Mouse (Mus musculus) kidney, postnatal 0 days (tissue): ENCODE measurements around the gene Olfr623. TPM values are rescaled to one million over a fixed set of nuclear protein-coding genes. Genes with fewer than 3 reads are reported as not detected.

ENCODE experiments used
- ATAC-seq: fragments of 200-750 bp; cut with Nextera tagmentation; replicated peaks from 2 replicates; pipeline ENCODE4 v1.8.0; 2017; ENCODE audit warnings: low read depth, moderate number of reproducible peaks, moderate TSS enrichment, moderate library complexity; ENCODE audit not compliant: low FRiP score
- DNase-seq: peaks from one replicate; pipeline ENCODE4 v3.0.0-alpha.2; 2016; ENCODE audit warnings: low spot score
- H3K27ac ChIP-seq: fragments of 300-500 bp; sonication (generic); 2 replicates; pipeline ENCODE4 v1.5.1; 2014; ENCODE audit warnings: mild to moderate bottlenecking
- H3K27me3 ChIP-seq: fragments of 300-500 bp; sonication (generic); 2 replicates; pipeline ENCODE4 v1.6.1; 2014; ENCODE audit warnings: low read length, mixed read lengths; ENCODE audit not compliant: insufficient read depth
- H3K36me3 ChIP-seq: fragments of 300-500 bp; sonication (generic); 2 replicates; pipeline ENCODE4 v1.6.1; 2014; ENCODE audit warnings: low read length, mixed read lengths; ENCODE audit not compliant: insufficient read depth
- H3K4me1 ChIP-seq: fragments of 300-500 bp; sonication (generic); replicated peaks from 2 replicates; pipeline ENCODE4 v1.6.1; 2014; ENCODE audit warnings: antibody characterized with exemption, low read length, mixed read lengths; ENCODE audit not compliant: insufficient read depth
- H3K4me2 ChIP-seq: fragments of 300-500 bp; sonication (generic); 2 replicates; pipeline ENCODE4 v1.6.1; 2014; ENCODE audit warnings: mild to moderate bottlenecking, low read length, moderate library complexity, mixed read lengths
- H3K4me3 ChIP-seq: fragments of 300-500 bp; sonication (generic); replicated peaks from 2 replicates; pipeline ENCODE4 v1.5.1; 2014; ENCODE audit warnings: low read depth, low read length
- H3K9ac ChIP-seq: fragments of 300-500 bp; sonication (generic); 2 replicates; pipeline ENCODE4 v1.6.1; 2014; ENCODE audit warnings: low read depth, low read length
- H3K9me3 ChIP-seq: fragments of 300-500 bp; sonication (generic); replicated peaks from 2 replicates; pipeline ENCODE4 v1.6.1; 2016; ENCODE audit warnings: low read length, inconsistent platforms, mixed read lengths
- CTCF ChIP-seq: IDR thresholded peaks from 2 replicates; pipeline ENCODE4 v1.5.1; 2016; ENCODE audit warnings: antibody characterized with exemption, low read depth, mild to moderate bottlenecking, moderate library complexity
- WGBS: fragments of 180-500 bp; shearing (Covaris S2); extraction: QIAGEN DNeasy Blood & Tissue Kit; methylation state at CpG from one replicate; pipeline ENCODE4 v1.1.7; 2014; 5-methylcytosine and 5-hydroxymethylcytosine counted together
- polyA plus RNA-seq: library from polyadenylated mRNA; unstranded; fragments of >200 nt; fragmentation: Nextera tagmentation; extraction: Ambion mirVana; gene quantifications from 2 replicates; pipeline ENCODE4 v1.2.1, GENCODE M21; 2015

Gene Olfr623
- not detected in 2 replicates for polyA plus RNA-seq

- ATAC-seq (no peak), DNase-seq (no peak)
- Histone ChIP-seq H3K4me2 (no peak within 1 kb of the TSS), H3K4me1 (no peaks in the 10 kb centered on the region), H3K4me3 (no peak within 1 kb of the TSS), H3K9me3 (no peaks in the 10 kb centered on the region), H3K36me3 (no peaks in the 10 kb centered on the region), H3K27me3 (no peaks in the 10 kb centered on the region), H3K27ac (no peak within 1 kb of the TSS), H3K9ac (no peak within 1 kb of the TSS)
- TF ChIP-seq CTCF, result no peak
These were observed at the start of gene Olfr623 for GRCm38 (mm10) chr7:103663598-103663997. TSS of gene Olfr623 (minus strand) at chr7:103663698.

GRCm38 (mm10) chr7:103712024-103712423 lies 48.5 kb upstream of the Olfr623 start:
- ATAC-seq (no peak), DNase-seq (peak; percentile 1)
- no peak overlapping the region for H3K4me3 ChIP-seq
- no peaks in the 10 kb centered on the region for H3K9me3 ChIP-seq
- no peaks in the 10 kb centered on the region for H3K4me1 ChIP-seq
- TF ChIP-seq CTCF, result peak; percentile 45; the same call in 1 of the 2 replicates
- H3K27me3 ChIP-seq, result no peaks in the 10 kb centered on the region
- no peak overlapping the region for H3K27ac ChIP-seq
- no peak overlapping the region for H3K4me2 ChIP-seq
- H3K36me3 ChIP-seq, result no peaks in the 10 kb centered on the region
- 26% methylated on average over 2 of the region's 2 CpGs for WGBS
- no peak overlapping the region for H3K9ac ChIP-seq

- Histone ChIP-seq H3K27me3 (no peaks in the 10 kb centered on the region), H3K4me1 (no peaks in the 10 kb centered on the region), H3K9me3 (no peaks in the 10 kb centered on the region), H3K4me3 (no peak overlapping the region), H3K27ac (no peak overlapping the region), H3K9ac (no peak overlapping the region), H3K4me2 (no peak overlapping the region), H3K36me3 (no peaks in the 10 kb centered on the region)
- DNase-seq (no peak), ATAC-seq (no peak)
- 90% methylated on average over 4 of the region's 4 CpGs for WGBS
- no peak for TF ChIP-seq CTCF
These were observed 36.0 kb upstream of the Olfr623 start for GRCm38 (mm10) chr7:103699469-103699868.

DNA sequence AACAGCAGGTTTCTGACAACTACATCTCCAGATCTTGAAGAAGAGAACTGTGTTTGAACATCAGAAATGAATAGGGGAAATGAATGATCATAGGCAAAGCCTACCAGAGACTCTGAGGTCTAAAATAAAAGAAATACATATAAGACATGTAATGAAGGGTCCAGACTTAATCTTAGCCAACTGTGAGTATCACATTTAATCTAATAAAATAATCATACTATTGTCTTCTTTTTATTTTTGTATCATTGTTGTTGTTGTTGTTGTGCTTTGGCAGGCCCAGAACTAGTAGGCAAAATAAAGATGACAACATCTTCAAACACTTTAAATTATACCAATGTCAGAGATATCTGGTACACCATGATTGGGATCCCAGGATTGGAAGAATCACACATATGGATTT lies 18.9 kb upstream of the Olfr623 start, which contains the start of gene Olfr625-ps1:
Gene Olfr625-ps1, plus strand, starts transcription at position 301 of the 400 bp plus-strand sequence.
- Histone ChIP-seq H3K4me2 (no peak within 1 kb of the TSS), H3K9ac (no peak within 1 kb of the TSS), H3K4me1 (no peaks in the 10 kb centered on the region), H3K27ac (no peak within 1 kb of the TSS), H3K36me3 (no peaks in the 10 kb centered on the region), H3K4me3 (no peak within 1 kb of the TSS), H3K9me3 (no peaks in the 10 kb centered on the region), H3K27me3 (no peaks in the 10 kb centered on the region)
- DNase-seq (no peak), ATAC-seq (no peak)
- TF ChIP-seq CTCF, result no peak

GRCm38 (mm10) chr7:103671091-103671490 lies 7.6 kb upstream of the Olfr623 start, which contains the start of gene Olfr624:
TSS of gene Olfr624 (minus strand) at chr7:103671191.
- ATAC-seq (no peak), DNase-seq (no peak)
- H3K27me3 ChIP-seq, result no peaks in the 10 kb centered on the region
- no peak within 1 kb of the TSS for H3K4me3 ChIP-seq
- 92% methylated on average over 2 of the region's 2 CpGs for WGBS
- H3K9me3 ChIP-seq, result no peaks in the 10 kb centered on the region
- H3K27ac ChIP-seq, result no peak within 1 kb of the TSS
- no peak within 1 kb of the TSS for H3K9ac ChIP-seq
- H3K4me1 ChIP-seq, result no peaks in the 10 kb centered on the region
- no peaks in the 10 kb centered on the region for H3K36me3 ChIP-seq
- H3K4me2 ChIP-seq, result no peak within 1 kb of the TSS
- TF ChIP-seq CTCF, result no peak

- ATAC-seq, result no peak
These were observed 19.4 kb downstream of the Olfr623 start for GRCm38 (mm10) chr7:103644070-103644469.

DNA sequence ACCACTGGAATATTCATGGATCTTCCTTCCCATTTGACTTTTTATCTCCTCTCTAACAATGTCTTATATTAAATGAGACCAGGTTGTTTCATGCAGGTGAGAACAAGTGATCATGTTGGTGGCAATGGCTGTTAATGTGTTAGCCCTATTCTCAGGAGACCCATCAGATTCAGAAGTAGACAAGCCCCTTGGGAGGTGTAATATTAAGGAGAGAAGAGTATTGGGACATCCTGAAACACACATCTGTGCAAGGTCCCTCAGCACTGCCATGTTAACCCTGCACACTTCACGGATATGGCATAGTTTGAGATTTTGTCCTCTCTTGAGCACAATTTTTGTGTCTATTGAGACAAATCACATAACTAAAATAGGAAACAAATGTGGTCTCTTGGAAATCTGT lies 20.9 kb downstream of the Olfr623 start, which contains the start of gene Olfr622:
Gene Olfr622, minus strand, starts transcription at position 101 of the 400 bp plus-strand sequence.
- H3K27ac ChIP-seq, result no peak within 1 kb of the TSS
- H3K9ac ChIP-seq, result no peak within 1 kb of the TSS
- 90% methylated on average over 1 of the region's 1 CpGs for WGBS
- TF ChIP-seq CTCF, result no peak
- no peaks in the 10 kb centered on the region for H3K4me1 ChIP-seq
- no peaks in the 10 kb centered on the region for H3K9me3 ChIP-seq
- H3K4me3 ChIP-seq, result no peak within 1 kb of the TSS
- H3K36me3 ChIP-seq, result no peaks in the 10 kb centered on the region
- no peak within 1 kb of the TSS for H3K4me2 ChIP-seq
- ATAC-seq, result no peak
- DNase-seq, result no peak
- H3K27me3 ChIP-seq, result no peaks in the 10 kb centered on the region

More at GRCm38 (mm10) chr7:103644070-103644469, 19.4 kb downstream of the Olfr623 start:
- no peak for DNase-seq
- no peaks in the 10 kb centered on the region for H3K36me3 ChIP-seq
- WGBS, result 71% methylated on average over 4 of the region's 4 CpGs
- no peak for TF ChIP-seq CTCF
- no peaks in the 10 kb centered on the region for H3K27me3 ChIP-seq
- no peak overlapping the region for H3K27ac ChIP-seq
- H3K9me3 ChIP-seq, result no peaks in the 10 kb centered on the region
- no peak overlapping the region for H3K9ac ChIP-seq
- no peaks in the 10 kb centered on the region for H3K4me1 ChIP-seq
- no peak overlapping the region for H3K4me3 ChIP-seq
- H3K4me2 ChIP-seq, result no peak overlapping the region
